Mouse (Mus musculus): ENCODE measurements around the gene Tcn2.
A peak's percentile ranks its signal among the peaks of the same experiment; 100 is the strongest.

The Tcn2 gene

GRCm38 (mm10) chr11:3931511-3932211 is at the start of gene Tcn2:
Gene Tcn2 (minus strand): TSS chr11:3932159.
- DNase-seq (ENCODE audit: low spot score in 2 of 2) = peak; percentile 60 to 78

GRCm38 (mm10) chr11:3981536-3981935 is 49.6 kb upstream of the Tcn2 start:
- no peak for DNase-seq (ENCODE audit: low spot score in 2 of 2)

GRCm38 (mm10) chr11:3978421-3978820 is 46.5 kb upstream of the Tcn2 start:
- DNase-seq (ENCODE audit: low spot score in 2 of 2) = no peak

GRCm38 (mm10) chr11:3976678-3977077 is 44.7 kb upstream of the Tcn2 start, which contains the start of gene 4930556J24Rik:
Gene 4930556J24Rik (minus strand): TSS chr11:3976778.
- DNase-seq (ENCODE audit: low spot score in 2 of 2) = no peak

- no peak for DNase-seq (ENCODE audit: low spot score in 2 of 2)
These were observed 42.4 kb upstream of the Tcn2 start for GRCm38 (mm10) chr11:3974311-3974710.

GRCm38 (mm10) chr11:3973081-3973480 is 41.1 kb upstream of the Tcn2 start:
- DNase-seq (ENCODE audit: low spot score in 2 of 2) = peak in 1 of 2 experiments; percentile 52

- DNase-seq (ENCODE audit: low spot score in 2 of 2) = peak in 1 of 2 experiments; percentile 58
These were observed 38.4 kb upstream of the Tcn2 start for GRCm38 (mm10) chr11:3970361-3970760.

GRCm38 (mm10) chr11:3969837-3970236 is 37.9 kb upstream of the Tcn2 start:
- DNase-seq (ENCODE audit: low spot score in 2 of 2) = peak in 1 of 2 experiments; percentile 56

- peak in 1 of 2 experiments; percentile 49 for DNase-seq (ENCODE audit: low spot score in 2 of 2)
These were observed 32.6 kb upstream of the Tcn2 start for GRCm38 (mm10) chr11:3964416-3965172.

- peak; percentile 70 to 84 for DNase-seq (ENCODE audit: low spot score in 2 of 2)
These were observed 31.9 kb upstream of the Tcn2 start, which contains the start of gene Pes1 for GRCm38 (mm10) chr11:3963610-3964415. Gene Pes1 (plus strand): TSS chr11:3963975.

GRCm38 (mm10) chr11:3963155-3963554 is 31.2 kb upstream of the Tcn2 start:
- peak in 1 of 2 experiments; percentile 54 for DNase-seq (ENCODE audit: low spot score in 2 of 2)

- DNase-seq (ENCODE audit: low spot score in 2 of 2) = peak in 1 of 2 experiments; percentile 45
These were observed 29.8 kb upstream of the Tcn2 start for GRCm38 (mm10) chr11:3961761-3962160.

- DNase-seq (ENCODE audit: low spot score in 2 of 2) = peak in 1 of 2 experiments; percentile 33
These were observed 28.9 kb upstream of the Tcn2 start for GRCm38 (mm10) chr11:3960901-3961300.

GRCm38 (mm10) chr11:3955371-3955770 is 23.4 kb upstream of the Tcn2 start:
- peak in 1 of 2 experiments; percentile 29 for DNase-seq (ENCODE audit: low spot score in 2 of 2)

- peak in 1 of 2 experiments; percentile 9 for DNase-seq (ENCODE audit: low spot score in 2 of 2)
These were observed 22.9 kb upstream of the Tcn2 start for GRCm38 (mm10) chr11:3954876-3955275.

GRCm38 (mm10) chr11:3946386-3946785 is 14.4 kb upstream of the Tcn2 start:
- peak in 1 of 2 experiments; percentile 23 for DNase-seq (ENCODE audit: low spot score in 2 of 2)

- DNase-seq (ENCODE audit: low spot score in 2 of 2) = peak in 1 of 2 experiments; percentile 25
These were observed 9.4 kb upstream of the Tcn2 start for GRCm38 (mm10) chr11:3941371-3941770.

- no peak for DNase-seq (ENCODE audit: low spot score in 2 of 2)
These were observed 5.4 kb upstream of the Tcn2 start for GRCm38 (mm10) chr11:3937321-3937874.

GRCm38 (mm10) chr11:3936318-3936717 is 4.4 kb upstream of the Tcn2 start:
- no peak for DNase-seq (ENCODE audit: low spot score in 2 of 2)

GRCm38 (mm10) chr11:3935135-3935534 is 3.2 kb upstream of the Tcn2 start:
- DNase-seq (ENCODE audit: low spot score in 2 of 2) = peak; percentile 3 to 41

- peak in 1 of 2 experiments; percentile 40 for DNase-seq (ENCODE audit: low spot score in 2 of 2)
These were observed 1.9 kb upstream of the Tcn2 start for GRCm38 (mm10) chr11:3933756-3934285.
